Mouse (Mus musculus) olfactory bulb, adult 2 months (tissue): ENCODE measurements around the gene St3gal5. TPM values are rescaled to one million over a fixed set of nuclear protein-coding genes. Genes with fewer than 3 reads are reported as not detected.
A peak's percentile ranks its signal among the peaks of the same experiment; 100 is the strongest.

Experiments
- H3K27ac ChIP-seq: fragments of 200-500 bp; 2 replicates; pipeline ENCODE4 v1.5.1; 2012; ENCODE audit warnings: low read depth, low read length; ENCODE audit not compliant: insufficient read depth
- H3K4me1 ChIP-seq: fragments of 200-500 bp; 2 replicates; pipeline ENCODE4 v1.6.1; 2012; ENCODE audit warnings: low read length; ENCODE audit not compliant: control insufficient read depth, insufficient read depth
- H3K4me3 ChIP-seq: fragments of 200-500 bp; 2 replicates; pipeline ENCODE4 v1.5.1; 2012; ENCODE audit warnings: mild to moderate bottlenecking, low read depth, low read length, moderate library complexity; ENCODE audit not compliant: insufficient read depth
- CTCF ChIP-seq: fragments of 200-500 bp; IDR thresholded peaks from 2 replicates; pipeline ENCODE4 v1.5.1; 2012; ENCODE audit warnings: low read depth, mild to moderate bottlenecking, low read length, moderate library complexity; ENCODE audit not compliant: insufficient read depth
- POLR2A ChIP-seq: fragments of 200-500 bp; IDR thresholded peaks from 2 replicates; pipeline ENCODE4 v1.6.1; 2012; ENCODE audit warnings: mild to moderate bottlenecking, low read depth, low read length, moderate library complexity; ENCODE audit not compliant: insufficient read depth
- WGBS: fragments of 180-500 bp; shearing (Covaris S2); methylation state at CpG from one replicate; pipeline ENCODE4 v1.1.7; 2018; 5-methylcytosine and 5-hydroxymethylcytosine counted together
- polyA plus RNA-seq: library from polyadenylated mRNA; stranded (reverse); fragments of >200 nt; gene quantifications from 2 replicates; pipeline ENCODE4 v1.2.4, GENCODE M21; 2012; ENCODE audit warnings: low replicate concordance; ENCODE audit not compliant: missing spikeins, insufficient read depth, insufficient read length

The St3gal5 gene
- polyA plus RNA-seq, 1 experiment = not detected

DNA sequence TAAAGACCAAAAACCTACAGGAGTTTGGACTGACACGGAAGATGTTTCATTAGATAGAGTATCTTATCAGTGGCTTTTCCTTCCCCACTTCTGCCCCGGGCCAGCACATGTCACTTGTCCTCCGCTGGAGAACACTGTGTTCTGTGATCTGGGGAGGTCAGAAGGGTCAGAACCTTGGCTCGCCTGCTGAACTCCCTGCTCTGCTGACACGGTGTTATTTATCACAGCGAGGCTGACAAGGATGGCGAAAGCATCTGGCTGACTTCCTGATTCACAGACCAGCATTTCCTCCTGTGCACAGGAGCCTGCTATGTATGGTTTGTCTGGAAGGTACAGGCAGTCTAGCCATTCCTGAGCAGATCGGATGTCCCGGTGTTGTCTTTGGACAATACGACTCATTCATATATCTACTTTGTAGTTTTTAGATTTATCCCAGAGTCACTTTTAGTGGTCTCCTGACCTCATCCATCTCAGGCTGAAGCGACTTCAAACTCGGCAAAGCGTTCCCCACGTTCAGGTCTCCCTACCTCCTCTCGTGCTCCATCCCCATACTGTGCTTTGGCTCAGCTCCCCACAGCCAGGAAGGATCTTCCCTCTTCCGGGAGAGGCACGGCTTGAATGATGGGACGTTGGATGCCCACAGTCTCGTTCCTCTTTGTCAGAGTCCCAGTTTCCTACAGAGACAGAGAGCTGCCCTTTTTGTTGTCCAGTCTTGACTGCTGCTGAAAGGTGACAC lies 64.9 kb downstream of the St3gal5 start:
- H3K27ac ChIP-seq = no peak overlapping the region
- WGBS = 69% methylated on average over 19 of the region's 19 CpGs
- H3K4me3 ChIP-seq = no peak overlapping the region
- no peaks in the 10 kb centered on the region for H3K4me1 ChIP-seq
- no peak for TF ChIP-seq POLR2A
- no peak for TF ChIP-seq CTCF

DNA sequence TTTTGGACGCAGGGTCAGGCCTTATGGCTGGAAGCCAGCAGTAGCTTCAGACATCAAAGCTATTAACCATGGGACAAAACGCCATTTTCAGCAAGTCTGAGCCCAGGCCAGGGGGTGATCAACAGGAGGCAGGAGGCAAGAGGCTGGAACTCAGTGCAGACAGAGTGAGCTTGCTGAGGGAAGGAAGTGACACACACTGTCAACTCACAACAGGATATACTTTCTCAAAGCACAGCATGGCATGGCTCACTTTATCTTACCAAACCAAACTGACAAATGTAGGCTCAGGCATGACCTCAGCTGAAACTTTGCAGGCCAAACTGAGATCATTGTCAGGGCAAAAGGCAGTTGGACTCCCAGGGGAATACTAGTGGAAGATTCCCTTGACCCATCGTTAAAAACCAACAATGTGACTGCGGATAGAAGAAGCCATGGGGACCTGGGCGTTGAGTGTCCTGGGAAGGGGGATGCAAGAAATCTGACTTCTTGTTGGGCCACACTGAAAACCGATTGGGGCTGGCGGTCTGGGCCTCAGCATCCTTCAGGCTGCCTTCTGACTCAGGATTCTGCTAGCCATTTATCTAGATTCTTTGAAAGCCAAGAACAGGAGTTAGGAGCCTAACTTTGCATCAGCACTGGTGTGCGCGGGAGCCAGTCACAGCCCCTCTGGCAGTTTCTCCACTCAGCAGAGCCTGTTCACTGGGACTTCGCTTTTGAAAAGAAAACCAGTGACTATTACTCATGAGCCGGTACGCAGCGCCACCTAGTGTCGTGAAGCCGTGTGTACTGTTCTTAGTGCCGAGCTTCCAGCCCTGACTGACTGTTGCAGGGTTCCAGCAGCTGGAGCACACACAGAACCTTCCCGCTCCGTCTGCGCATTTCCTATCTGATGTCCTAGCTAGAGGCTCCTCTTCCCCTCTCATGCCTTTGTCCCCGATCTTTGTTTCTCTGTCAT lies 67.2 kb downstream of the St3gal5 start:
- 18% methylated on average over 20 of the region's 20 CpGs for WGBS
- Histone ChIP-seq H3K4me3 (no peak overlapping the region), H3K27ac (no peak overlapping the region), H3K4me1 (no peaks in the 10 kb centered on the region)
- TF ChIP-seq POLR2A = no peak
- TF ChIP-seq CTCF = peak; percentile 62

DNA sequence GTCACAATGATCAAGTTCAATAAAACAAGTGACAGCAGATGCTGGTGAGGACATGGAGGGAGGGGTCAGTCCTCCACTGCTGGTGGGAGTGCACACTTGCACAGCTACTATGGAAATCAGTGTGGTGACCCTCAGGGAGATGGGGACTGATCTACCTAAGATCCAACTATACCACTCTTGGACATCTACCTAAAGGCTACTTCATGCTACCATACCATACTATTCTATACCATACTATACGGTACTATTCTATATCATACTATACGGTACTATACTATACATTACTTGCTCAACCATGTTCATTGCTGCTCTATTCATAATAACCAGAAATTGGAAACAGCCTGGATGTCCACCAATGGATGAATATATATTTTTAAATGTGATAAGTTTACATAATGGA lies 68.5 kb downstream of the St3gal5 start:
- no peaks in the 10 kb centered on the region for H3K4me1 ChIP-seq
- H3K4me3 ChIP-seq = no peak overlapping the region
- WGBS = 45% methylated on average over 2 of the region's 2 CpGs
- H3K27ac ChIP-seq = no peak overlapping the region
- no peak for TF ChIP-seq CTCF
- no peak for TF ChIP-seq POLR2A

DNA sequence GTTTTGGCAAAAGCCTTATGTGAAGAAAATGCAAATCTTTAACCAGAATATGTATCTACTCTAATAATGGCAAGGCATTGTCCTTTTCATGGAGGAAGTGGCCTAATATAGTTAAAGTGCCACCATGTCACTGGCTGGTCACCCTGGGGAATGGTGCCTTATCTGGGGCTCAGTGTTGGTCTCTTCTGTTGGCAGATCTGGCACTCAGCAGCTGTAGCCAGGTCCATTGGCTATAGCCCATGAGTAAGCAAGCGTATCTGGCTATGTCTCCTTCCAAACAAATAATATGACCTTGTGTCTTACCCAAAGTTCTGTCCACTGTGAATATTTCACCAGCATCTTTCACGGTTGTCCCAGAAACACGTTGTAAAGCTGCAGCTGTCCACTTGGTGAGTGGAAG lies 74.0 kb downstream of the St3gal5 start:
- Histone ChIP-seq H3K4me3 (no peak overlapping the region), H3K4me1 (no peaks in the 10 kb centered on the region), H3K27ac (no peak overlapping the region)
- WGBS = 85% methylated on average over 3 of the region's 3 CpGs
- TF ChIP-seq CTCF = no peak
- no peak for TF ChIP-seq POLR2A

DNA sequence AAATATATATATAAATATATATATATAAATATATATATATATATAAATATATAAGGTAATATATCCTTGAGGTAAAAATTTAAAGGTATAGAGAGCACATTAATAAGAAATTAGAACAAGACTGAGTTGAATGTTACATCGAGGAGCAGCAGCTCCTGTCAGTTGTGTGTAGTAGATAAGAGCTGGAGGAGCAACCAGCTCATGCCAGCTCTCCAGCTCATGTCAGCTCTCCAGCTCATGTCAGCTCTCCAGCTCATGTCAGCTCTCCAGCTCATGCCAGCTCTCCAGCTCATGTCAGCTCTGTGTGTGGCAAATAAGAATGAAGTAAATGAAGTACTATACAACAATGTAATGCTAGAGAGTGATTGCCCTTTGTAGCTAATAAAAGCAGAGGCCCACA lies 76.0 kb downstream of the St3gal5 start:
- WGBS = 84% methylated on average over 1 of the region's 1 CpGs
- TF ChIP-seq CTCF = no peak
- no peak for TF ChIP-seq POLR2A
- no peak overlapping the region for H3K4me3 ChIP-seq
- peaks cover 3% of the 10 kb centered on the region; the same call in 1 of the 2 replicates for H3K4me1 ChIP-seq
- no peak overlapping the region for H3K27ac ChIP-seq

DNA sequence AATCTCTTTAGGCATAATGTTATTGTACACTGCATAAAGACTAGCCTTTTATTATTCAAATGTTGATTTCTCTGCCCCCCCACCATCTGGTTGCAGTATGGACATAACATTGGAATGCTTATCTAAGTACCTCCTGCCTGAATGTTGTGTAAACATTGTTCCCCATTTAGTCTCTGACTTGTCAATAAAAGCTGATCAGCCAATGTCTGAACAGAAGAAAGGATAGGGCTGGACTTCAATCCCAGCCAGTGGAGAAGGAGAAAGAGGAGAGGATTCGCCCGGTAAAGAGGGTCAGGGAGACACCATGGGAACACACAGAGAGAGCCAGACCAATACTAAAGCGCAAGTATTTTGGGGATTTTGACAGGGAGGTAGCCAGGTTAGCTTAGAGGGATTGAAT lies 78.0 kb downstream of the St3gal5 start:
- TF ChIP-seq POLR2A = no peak
- no peak for TF ChIP-seq CTCF
- no peak overlapping the region for H3K4me3 ChIP-seq
- peaks cover 3% of the 10 kb centered on the region; the same call in 1 of the 2 replicates for H3K4me1 ChIP-seq
- 68% methylated on average over 3 of the region's 3 CpGs for WGBS
- H3K27ac ChIP-seq = no peak overlapping the region

DNA sequence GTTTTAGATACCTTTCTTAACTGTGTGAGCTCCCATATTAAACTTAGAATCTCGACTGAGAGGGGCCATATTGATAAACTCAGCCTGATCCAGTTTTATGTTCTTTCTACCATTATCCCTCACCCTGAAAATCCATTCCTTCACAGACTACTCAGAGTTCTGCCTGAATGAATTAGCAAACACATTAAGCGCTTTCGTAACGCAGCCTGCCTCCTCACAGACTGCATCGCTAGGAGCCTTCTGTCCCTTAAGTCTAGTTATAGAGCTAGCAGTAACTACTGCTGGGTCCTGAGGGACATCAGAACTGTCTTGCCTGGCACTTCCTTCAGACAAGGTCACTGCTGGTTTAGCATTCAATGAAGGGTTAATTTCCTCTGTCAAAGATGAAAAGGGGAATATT lies 78.6 kb downstream of the St3gal5 start:
- TF ChIP-seq CTCF (no peak), POLR2A (no peak)
- Histone ChIP-seq H3K27ac (no peak overlapping the region), H3K4me1 (peaks cover 3% of the 10 kb centered on the region; the same call in 1 of the 2 replicates), H3K4me3 (no peak overlapping the region)
- 39% methylated on average over 5 of the region's 5 CpGs for WGBS

DNA sequence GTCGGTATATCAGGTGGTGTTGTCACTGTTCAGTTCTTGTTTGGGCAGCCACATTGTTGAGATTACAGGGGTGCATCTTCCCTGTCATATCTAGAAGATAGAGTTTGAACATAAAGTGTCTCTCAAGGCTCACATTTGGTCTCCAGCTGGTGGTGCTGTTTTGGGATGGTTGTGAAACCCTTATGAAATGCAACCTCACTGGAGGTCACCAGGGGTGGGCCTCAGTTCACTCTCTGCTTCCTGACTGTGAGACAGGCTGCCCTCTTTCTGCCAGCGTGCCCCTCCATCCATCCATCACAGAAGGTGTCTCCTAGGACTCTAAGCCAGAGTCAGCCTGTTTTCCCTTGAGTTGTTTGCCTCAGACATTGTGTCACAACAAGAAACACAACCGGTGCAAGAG lies 80.0 kb downstream of the St3gal5 start:
- peaks cover 3% of the 10 kb centered on the region; the same call in 1 of the 2 replicates for H3K4me1 ChIP-seq
- no peak overlapping the region for H3K4me3 ChIP-seq
- WGBS = 85% methylated on average over 3 of the region's 3 CpGs
- H3K27ac ChIP-seq = no peak overlapping the region
- TF ChIP-seq POLR2A (no peak), CTCF (no peak)

DNA sequence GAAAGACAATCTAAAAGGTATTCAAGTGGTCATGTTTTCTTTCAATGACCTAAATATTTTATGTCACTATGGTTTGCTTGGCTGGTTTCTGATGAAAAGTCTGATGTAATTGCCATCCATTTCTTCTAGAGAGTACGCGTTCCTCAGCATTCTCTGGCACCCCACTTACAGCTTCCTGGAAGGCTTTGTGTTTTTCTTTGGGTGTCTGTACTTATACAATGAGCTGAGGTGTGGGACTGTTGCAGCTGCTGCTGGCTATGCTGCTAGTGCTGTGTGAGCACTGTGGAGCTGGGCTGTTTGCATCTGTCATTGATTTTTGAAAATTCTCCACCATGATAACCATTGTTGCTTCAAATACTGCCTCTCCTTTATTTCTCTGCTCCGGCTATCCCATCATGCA lies 81.6 kb downstream of the St3gal5 start:
- H3K27ac ChIP-seq = no peak overlapping the region
- H3K4me1 ChIP-seq = peaks cover 3% of the 10 kb centered on the region; the same call in 1 of the 2 replicates
- TF ChIP-seq CTCF = no peak
- TF ChIP-seq POLR2A = no peak
- H3K4me3 ChIP-seq = no peak overlapping the region
- WGBS = 82% methylated on average over 3 of the region's 3 CpGs
